Mouse (Mus musculus) cerebellum, adult 9-10 months (tissue): ENCODE measurements around the gene Sbf1.

Source experiments
- DNase-seq: peaks from one replicate; pipeline ENCODE4 v3.0.0; 2022

Gene Sbf1

DNA sequence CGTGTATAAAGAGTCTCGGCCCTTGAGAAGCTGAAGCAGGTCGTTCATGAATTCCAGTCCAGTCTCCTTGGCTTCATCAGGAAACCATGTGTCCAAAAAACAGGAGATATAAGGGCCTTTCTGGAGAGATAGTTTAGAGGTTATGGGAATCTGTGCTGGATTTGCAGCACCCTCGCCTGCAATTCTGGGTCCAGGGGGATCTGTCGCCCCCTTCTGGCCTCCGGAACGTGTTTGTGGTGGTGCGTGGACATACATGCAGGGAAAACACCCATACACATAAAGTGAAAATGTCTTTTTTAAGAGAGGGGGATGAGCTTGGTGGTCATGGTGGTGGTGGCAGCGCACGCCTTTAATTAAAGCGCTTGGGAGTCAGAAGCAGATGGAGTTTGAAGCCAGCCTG is 1.0 kb upstream of the Sbf1 start:
- DNase-seq: no peak

DNA sequence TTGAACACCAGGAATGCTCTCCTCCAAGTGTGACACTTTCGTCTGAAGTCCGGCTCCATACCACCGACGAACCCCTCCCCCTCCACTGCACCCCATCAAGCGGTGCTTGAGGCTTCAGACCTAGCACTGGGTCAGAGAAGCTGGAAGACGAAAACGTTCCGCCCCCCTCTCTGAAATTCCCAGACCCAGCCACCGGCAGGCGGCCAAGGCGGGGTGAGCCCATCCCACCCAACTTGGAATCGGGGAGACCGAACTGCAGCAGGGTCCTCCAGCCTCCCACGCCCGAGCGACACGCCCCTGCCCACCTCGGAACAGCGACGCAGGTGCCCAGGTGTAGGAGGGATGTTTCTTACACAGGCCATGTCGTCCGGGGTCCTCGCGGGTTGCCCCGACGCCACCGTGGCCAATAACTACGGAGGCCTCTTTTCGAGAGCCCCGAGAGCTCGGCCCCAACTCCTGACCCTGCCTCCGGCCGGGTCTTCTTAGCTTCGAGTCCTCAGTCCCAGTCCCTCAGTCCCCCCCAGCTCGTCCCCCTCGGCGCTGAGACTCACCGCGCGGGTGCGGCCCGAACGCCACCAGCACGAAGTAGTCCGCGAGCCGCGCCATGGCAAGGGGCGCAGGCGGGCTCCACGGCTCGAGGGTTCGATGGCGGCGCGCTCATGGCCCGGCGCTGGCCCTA is 461 bp downstream of the Sbf1 start:
- peak; percentile 72 for DNase-seq

DNA sequence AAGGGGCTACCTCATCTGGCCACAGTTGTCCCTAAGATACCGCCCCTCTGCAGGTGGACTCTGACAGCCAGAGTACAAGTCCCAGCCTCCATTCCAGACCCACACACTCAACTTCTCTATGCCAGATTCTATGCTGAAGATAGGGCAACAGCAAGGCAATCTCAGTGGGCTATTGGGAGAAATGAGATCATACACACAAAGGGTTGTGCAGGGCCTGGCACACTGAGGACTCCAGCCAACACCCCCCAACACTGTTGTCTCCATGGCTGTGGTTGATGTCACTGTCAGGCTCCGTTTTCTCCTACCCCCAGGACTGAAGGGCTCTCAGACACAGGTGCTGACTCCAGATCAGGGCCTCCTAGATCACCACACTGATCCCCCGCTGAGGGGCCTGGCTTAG is 1.0 kb downstream of the Sbf1 start:
- no peak for DNase-seq

DNA sequence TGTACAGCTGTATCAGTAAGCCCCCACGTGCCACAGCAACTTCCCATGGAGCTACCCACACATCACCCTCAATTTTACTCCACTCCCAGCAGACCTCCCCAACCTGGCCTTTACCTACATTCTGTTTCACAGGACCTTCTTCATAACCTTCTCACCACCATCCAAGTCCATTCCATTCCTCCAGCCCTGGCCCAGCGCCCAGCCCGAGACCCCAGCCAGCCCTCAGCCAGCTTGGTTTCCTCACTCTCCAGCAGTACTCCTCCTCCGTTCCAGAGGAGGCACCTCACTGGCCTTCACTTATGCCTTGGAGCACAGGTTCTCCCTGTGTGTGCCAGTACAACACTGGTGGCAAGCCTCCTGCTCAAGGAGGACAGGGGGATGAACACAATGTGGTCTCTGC is 1.8 kb downstream of the Sbf1 start:
- no peak for DNase-seq

DNA sequence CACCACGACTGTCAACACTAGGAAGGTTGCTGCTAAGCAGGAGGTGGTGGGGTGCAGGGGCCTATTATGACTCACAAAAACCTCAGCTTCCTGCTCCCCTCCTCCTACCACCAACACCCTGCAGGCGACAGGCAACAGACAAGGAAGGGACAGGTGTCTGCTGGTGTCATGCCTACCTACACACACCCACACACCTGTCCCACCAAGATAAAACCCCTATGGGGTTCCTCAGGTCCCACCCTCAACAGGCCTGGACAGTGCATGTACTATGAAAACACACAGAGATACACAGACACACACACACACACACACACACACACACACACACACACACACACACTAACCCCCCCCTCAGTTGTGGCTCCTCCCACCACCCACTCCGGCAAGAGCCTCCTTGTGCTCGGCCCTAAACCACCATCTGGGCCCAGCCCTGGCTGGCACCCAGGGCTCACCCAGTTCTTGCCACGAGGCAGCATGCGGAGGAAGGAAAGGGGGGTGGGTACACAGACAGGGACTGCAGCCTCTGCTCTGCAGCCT is 5.1 kb downstream of the Sbf1 start:
- peak; percentile 77 for DNase-seq

DNA sequence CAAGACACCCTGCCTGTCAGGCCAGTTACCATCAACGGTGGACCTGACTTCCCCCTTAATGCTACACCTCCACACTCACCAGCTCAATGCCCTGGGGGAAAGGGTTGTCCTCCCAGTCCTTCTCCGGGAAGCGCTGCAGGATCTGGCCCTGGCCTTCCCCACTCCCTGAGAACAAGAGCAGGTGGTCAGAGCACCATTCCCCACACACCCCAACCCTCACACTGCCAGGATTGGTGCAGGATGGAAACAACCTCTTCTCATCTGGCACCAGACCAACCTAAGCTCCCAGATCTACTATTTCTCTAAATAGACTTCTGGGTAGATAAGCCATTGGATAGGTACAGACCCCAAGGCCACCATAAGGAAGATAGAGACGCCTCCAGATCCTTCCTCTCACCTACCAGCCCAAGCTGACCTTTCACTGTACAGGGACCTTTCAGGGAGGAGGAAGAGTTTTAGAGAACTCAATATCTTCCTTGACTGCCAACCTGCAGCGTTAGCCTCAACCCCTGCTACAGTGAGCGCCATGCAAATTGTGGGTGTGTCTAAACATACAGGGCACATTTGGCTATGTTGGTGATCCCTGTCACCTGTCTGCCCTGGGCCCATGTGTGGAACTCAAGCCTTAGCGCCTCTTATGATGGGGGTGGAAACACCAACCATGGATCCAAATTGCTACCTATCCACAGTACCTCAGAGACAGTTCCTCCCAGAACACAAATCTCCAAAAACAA is 6.5 kb downstream of the Sbf1 start:
- DNase-seq: peak; percentile 73

DNA sequence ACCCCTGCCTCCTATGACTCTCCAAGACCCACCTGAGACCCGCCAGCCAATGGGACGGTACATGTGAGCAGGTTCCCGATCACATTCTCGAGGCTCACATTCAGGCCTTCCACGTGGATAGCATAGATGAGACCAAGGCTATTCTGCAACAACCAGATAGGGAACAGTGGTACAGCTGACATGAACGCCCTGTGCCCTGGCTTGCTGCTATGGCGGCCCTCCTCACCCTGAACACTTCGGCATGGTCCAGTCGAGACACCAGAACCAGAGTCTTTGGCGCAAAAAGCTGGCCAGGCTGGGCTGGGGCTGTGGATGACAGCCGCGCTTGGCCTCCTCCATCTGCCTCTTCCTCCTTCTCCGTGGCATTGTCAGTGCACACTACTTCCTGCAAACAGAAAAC is 7.7 kb downstream of the Sbf1 start:
- DNase-seq: no peak

DNA sequence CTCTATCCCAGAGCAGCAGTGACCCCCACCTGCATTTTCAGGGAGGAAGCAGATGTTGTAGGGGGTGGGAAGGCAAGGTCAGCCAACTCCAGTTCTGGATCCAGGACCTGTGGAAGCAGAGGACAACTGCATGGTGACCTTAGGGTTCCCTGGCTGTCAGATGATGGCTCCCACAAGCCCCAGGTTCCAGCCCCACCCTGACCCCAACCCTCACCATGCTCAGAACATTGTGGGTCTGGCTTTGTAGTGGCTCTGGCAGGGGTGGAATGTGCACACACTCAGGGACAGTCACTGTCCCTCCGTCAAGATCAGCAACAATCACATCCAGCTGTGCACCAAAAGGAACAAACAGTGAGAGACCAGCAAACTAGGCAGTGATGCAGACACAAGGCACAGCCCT is 9.1 kb downstream of the Sbf1 start:
- no peak for DNase-seq

DNA sequence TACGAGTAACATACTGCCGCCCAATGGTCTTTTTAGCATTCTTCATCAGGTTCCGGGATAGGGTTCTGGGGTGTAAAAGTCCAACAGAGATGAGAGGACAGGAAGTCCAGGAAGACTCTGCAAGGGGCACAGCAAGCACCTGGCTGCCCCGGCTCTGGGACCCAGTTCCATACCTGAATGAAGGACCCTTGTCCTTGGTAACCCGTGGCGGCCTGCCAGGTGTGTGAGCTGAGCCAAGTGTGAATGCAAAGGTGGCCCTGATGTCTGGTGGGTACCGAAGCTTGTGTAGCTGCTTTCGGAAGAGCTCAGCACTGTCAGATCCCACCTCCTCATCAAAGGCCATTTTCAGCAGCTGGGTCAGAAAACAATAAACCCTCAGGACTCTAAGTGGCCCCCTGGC is 14.5 kb downstream of the Sbf1 start:
- no peak for DNase-seq

DNA sequence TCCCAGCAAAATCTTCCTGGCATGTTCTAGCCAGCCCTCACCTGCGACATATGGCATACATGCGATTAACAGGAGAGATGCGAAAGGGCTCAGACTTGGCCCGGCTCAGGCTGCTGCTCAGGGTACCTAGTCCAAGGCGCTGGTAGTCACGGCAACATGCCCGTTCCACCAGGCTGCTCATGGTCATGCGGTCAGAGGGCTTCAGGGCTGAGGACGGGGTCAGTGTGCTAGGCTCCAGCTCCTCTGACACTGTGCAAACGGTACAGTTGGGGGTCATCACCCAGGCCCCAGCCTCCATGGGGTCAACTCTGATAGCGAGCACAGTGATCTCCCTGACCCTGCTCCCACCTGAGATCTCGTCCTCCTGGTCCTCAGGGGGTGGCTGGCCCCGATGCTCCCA is 14.9 kb downstream of the Sbf1 start:
- DNase-seq: no peak

DNA sequence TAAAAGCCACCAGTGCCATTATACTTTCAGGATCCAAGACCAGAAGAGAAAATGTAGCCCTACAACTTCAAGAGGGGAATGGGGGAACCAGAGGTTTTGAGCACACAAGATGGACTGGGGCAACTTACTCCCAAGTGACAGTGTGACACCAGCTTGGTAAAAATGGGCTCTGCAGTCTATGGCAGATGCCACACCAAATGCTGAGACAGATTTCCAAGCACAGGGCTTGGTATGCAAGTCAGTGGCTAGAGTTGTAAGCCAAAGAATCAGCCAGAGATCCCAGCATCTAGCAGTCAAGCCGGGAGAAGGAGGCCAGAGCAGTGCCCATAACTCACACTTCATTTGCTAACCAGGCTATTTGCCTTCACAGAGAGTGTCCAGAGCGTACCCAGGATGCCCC is 17.4 kb downstream of the Sbf1 start:
- DNase-seq: no peak

DNA sequence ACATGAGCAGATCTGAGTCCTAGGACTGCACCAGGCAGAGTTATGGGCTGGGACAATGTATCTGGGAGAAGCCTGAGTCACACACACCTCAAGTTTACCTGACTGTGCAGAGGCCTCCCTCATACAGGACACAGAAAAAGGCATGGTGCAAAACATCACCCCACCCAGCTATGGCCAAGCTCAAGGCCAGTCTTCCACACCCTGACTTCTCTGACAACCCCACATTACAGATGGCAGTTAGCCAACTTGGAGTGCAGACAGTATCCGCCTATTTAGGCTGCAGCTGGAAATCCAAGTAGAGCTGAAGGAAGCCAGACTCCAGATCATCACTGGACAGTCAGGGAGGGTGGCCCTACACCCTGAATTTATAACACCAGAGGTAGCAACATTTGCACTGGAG is 18.6 kb downstream of the Sbf1 start:
- DNase-seq: no peak

DNA sequence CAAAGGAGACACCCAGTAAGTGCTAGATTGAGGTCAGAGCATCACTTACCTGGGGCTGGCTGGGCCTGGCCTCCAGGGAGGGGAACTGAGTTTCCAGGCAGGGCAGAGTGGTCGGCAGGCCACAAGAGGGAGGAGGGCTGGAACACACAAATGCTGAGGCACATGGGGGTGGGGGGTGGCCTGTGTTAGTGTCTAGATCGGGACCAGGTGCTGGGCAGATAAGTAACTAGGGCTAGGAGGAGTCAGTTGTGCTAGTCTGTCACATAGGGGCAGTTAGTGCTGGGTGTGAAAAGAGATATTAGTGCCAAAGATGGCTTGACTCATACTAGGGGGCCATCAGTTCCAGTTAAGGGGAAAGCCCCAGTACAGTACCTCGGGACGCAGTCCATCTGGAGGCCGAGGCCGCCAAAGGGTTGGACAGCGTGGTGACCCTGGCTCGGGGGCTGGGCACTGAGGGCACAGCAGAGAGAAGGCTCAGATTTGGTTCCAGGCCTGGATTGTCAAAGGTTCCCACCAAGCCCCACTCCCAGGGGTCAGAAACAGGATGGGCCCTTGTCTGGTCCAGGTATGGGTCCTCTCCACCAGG is 19.4 kb downstream of the Sbf1 start:
- DNase-seq: no peak

DNA sequence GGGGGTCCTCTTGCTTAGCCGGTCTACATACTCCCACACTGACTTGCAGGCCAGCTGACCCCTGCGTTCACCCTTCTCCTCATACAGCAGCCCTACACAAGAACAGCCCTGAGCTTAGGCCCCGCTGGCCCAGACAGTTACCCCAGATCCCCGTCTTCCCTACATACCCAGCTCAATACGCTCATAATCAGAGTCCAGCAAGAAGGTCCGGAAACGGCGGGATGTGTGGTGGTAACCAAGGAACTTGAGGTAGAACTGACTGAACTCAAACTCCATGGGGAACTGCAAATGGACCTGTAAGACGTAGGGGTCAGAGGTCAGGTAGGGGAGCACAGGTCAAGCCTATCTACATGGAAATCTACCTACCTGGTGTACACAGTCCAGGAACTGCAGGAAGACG is 21.3 kb downstream of the Sbf1 start:
- DNase-seq: no peak

DNA sequence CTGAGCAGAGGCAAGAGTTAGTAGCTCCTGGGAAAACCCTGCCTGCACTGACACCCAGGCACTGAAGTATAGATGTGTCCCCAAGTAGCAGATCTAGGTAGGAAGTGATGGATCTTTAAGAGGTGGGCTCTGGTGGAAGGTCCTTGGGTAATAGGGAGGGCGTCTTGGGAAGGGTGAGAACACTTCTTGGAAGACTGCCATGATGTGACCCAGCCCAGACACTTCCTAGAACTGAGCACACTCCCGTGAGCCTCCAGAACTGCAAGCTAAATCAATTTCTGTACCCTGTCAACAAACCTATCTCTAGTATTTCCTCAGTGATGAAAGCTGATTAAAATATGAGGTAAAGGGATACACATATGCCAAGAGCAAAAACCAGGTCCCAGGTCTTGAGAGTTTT is 22.3 kb downstream of the Sbf1 start:
- DNase-seq: no peak

DNA sequence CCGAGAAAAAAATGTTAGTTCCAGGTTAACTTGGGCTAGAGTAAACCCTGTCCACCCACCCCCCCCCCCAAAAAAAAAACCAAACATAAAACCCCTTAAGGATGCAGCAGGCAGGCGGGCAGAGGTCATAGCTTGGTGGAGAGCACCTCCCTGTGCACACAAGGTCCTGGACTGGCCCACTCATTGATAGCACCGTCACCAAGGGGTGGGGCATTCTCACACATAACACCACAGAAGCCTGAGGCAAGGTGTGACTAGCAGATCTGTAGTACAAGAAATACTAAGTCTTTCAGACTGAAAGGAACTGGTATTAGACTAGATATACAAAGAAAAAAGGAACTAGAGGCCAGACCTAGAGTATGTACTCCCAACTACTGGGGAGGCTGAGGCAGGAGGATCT is 23.6 kb downstream of the Sbf1 start:
- DNase-seq: no peak

DNA sequence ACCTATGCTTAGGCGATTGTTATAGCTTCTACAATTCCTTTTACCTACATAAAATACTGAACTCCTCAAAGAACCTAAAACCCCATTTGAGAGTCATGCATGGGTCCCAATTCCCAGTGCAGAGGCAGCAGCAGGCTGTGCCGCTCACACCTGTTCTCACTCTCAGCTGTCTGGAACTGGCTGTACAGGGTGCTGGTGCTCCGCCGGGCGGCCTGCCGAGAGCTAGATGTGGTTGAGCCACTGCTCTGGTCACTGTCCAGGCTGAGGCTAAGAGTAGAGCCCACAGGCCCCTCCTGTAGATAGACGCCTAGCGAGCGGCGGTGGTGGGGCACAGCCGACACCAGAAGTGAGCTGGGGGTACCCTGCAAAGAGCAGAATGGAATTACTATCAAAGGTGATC is 25.7 kb downstream of the Sbf1 start:
- DNase-seq: no peak

DNA sequence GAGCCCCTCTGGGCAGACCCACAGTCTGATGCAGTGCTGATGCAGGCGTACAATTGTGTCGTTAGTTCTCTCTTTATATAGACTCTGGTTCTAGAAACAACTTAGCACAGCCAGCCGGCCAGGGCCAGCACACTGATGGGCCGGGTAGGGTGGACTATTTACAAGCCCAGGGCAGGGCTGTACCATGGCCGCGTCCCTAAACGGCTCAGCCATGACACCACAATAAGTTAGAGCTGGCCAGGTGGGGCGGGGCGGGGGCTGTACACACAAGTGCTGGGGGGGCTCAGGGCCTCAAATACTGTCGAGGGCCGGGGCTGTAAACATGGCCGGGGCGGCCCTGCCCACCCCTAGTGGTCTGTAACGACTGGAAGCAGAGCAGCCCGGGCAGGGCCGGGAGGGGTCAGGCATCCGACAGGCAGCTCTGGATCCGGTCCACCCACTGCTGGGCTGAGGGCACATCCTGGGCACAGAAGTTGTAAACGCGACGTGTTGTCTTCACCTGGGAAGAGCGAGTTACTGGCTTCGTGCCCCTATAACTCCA is 26.8 kb downstream of the Sbf1 start:
- no peak for DNase-seq

DNA sequence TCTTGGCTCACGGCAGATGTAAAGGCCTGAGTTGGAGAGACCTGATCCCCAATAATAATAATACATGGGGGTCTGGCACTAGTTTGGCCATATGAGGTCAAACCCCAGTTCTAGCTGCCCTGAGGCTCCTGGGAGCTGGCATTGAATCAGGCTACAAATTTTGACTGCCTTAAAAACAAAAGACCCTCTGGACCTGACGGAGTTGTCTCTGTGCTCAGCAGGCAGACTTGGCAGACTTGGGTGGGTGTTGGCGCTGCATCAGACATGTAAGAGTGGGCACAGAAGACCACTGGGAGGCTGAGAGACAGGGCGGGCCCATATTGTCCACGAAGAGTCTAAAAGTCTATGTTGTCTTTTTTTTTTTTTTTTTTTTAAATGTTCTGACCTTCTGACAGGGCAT is 28.5 kb downstream of the Sbf1 start:
- DNase-seq: no peak

DNA sequence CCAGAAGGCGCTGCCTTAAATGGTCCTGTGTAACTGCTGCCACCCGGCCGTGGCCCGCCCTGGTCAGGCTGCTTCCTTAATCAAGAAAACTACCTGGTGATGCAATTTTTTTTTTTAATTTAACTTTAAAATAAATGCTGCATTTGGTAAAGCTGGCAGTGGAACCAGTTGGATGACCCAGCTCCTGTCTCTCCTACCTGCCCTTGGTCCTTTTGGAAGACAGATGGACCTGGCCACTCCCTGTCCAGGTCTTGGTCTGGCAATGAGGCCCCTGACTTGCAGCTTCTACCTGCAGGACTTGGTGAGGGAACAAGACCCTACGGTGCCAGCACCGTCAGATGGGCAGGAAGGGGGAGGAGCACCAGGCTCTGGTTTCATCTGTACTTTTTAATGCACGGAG is 29.0 kb downstream of the Sbf1 start:
- no peak for DNase-seq

DNA sequence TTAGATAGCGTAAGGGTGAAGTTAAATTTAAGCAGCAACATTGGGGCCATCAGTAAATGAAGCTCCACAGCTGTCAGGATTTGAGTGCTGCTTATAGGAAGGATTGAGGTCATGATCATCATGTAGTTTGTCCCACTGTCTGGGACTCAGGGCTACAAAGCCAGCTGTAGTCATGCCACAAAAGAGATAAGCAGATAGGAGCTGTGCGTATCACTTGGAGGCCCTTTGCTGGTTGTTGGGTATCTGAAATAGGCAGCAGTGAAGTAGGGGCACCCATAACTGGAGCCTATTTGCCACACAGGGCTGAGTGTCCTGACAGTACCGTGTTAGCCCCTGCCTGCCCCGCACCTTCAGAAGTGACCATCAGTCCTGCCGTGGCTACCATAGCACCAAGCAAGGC is 29.6 kb downstream of the Sbf1 start:
- no peak for DNase-seq

DNA sequence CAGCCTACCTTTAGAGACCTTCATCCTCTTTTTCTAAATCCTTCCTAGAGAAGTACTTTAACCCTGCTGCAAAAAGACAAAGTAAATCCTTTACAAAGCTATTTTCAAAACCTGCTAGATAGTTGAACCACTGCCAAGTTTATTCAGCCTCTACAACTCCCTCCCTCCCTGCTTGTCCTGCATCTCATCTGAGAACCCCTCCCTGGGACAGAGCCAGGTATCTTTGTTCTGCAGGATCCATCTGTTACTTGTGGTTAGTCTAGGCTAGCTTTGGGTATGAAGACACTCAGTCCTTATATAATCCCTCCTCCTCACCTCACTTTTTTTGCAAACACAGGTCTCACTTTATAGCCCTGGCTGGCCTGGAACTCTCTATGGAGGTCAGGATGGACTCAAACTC is 30.1 kb downstream of the Sbf1 start:
- peak; percentile 79 for DNase-seq

DNA sequence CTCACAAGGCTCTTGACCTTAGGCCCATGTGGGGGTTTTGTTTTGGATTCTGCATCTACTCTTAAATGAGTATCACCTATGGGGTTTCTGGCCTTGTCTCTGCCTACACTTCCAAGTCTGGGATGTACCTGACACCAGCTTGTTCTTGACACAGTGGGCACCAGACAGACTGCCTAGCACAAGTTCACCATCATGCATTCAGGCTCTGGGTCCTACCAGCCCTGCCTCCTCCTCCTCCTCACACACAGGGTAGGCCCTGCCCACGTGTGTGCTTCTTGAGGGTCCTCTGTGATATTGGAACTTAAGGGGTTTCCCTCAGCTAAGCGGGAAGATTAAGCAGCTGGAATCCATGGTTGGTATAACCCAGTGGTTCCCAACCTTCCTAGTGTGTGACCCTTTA is 31.0 kb downstream of the Sbf1 start:
- DNase-seq: no peak

DNA sequence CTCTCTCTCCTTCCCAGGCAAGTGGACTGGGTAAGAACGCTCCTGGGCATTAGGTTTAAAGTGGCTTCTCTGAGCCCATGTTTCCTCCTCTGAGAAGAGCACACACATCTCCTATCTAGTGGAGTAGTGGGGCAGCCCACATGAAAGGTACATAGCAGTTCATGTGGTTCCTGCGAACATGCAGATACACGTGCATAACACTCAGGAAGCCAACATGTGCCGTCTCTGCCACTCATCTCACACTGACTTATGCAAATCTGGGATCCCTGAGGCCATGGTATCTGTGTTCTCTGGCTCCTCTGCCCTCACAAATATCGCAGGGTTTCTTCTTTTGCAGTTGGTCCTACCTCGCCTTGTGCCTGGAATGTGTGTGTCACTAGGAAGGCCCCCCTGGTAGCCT is 32.6 kb downstream of the Sbf1 start:
- DNase-seq: no peak
